Mouse (Mus musculus): ENCODE data around the gene Pcca.

DNA sequence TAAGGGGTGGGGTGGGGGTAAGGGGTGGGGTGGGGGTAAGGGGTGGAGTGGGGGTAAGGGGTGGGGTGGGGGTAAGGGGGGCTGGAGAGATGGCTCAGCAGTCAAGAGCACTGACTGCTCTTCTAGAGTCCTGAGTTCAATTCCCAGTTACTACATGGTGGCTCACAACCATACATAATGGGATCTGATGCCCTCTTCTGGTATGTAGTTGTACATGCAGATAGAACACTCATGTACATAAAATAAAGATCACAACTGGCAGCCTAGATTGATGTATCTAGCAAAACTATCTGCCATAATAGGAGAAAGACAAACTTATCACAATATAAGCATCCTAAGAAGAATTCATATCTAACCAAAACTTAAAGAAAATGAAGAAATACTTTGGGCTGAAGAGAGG, 364.4 kb downstream of the Pcca start:
- TF ChIP-seq CTCF (IDR thresholded peaks at IDR 0.05; ENCODE audit: control insufficient read depth, insufficient read depth, insufficient read length) (no peak), MYOG (IDR thresholded peaks at IDR 0.05; ENCODE audit: control insufficient read depth, extremely low read depth, insufficient read length) (no peak), MYOD1 (IDR thresholded peaks at IDR 0.05; ENCODE audit: control insufficient read depth, insufficient read length, low read depth) (no peak), MAX (IDR thresholded peaks at IDR 0.05) (no peak), USF1 (IDR thresholded peaks at IDR 0.05; ENCODE audit: low read depth) (no peak), FOSL1 (IDR thresholded peaks at IDR 0.05; ENCODE audit: insufficient read depth, low read length, poor library complexity, severe bottlenecking) (no peak), CEBPB (IDR thresholded peaks at IDR 0.05; ENCODE audit: low read depth) (no peak)

All from C2C12 (cell line).